Mouse (Mus musculus) lung, postnatal 0 days (tissue): Measurements from ENCODE around the gene Teddm2. TPM values are rescaled to one million over a fixed set of nuclear protein-coding genes. Genes with fewer than 3 reads are reported as not detected.
A peak's percentile ranks its signal among the peaks of the same experiment; 100 is the strongest.

Source experiments
- ATAC-seq: fragments of 200-750 bp; cut with Nextera tagmentation; 2 replicates; pipeline ENCODE4 v1.8.0; 2017; ENCODE audit warnings: moderate library complexity
- DNase-seq: peaks from one replicate; pipeline ENCODE4 v3.0.0-alpha.2; 2016; ENCODE audit warnings: low spot score
- H3K27ac ChIP-seq: fragments of 300-500 bp; sonication (generic); 2 replicates; pipeline ENCODE4 v1.5.1; 2014; ENCODE audit warnings: antibody characterized with exemption, mild to moderate bottlenecking, low read length, mixed read lengths
- H3K27me3 ChIP-seq: fragments of 300-500 bp; sonication (generic); replicated peaks from 2 replicates; pipeline ENCODE4 v1.6.1; 2014; ENCODE audit warnings: low read length, mixed read lengths; ENCODE audit not compliant: insufficient read depth
- H3K36me3 ChIP-seq: fragments of 300-500 bp; sonication (generic); 2 replicates; pipeline ENCODE4 v1.6.1; 2014; ENCODE audit warnings: low read length, mixed read lengths; ENCODE audit not compliant: insufficient read depth
- H3K4me1 ChIP-seq: fragments of 300-500 bp; sonication (generic); 2 replicates; pipeline ENCODE4 v1.6.1; 2014; ENCODE audit warnings: antibody characterized with exemption, low read depth, low read length, mixed read lengths; ENCODE audit not compliant: insufficient read depth
- H3K4me2 ChIP-seq: fragments of 300-500 bp; sonication (generic); replicated peaks from 2 replicates; pipeline ENCODE4 v1.6.1; 2014; ENCODE audit warnings: low read depth, mild to moderate bottlenecking, low read length, moderate library complexity, mixed read lengths
- H3K4me3 ChIP-seq: fragments of 300-500 bp; sonication (generic); 2 replicates; pipeline ENCODE4 v1.5.1; 2014; ENCODE audit warnings: low read depth, low read length
- H3K9ac ChIP-seq: fragments of 300-500 bp; sonication (generic); replicated peaks from 2 replicates; pipeline ENCODE4 v1.6.1; 2014; ENCODE audit warnings: low read depth, mild to moderate bottlenecking
- H3K9me3 ChIP-seq: fragments of 300-500 bp; sonication (generic); 2 replicates; pipeline ENCODE4 v1.6.1; 2016; ENCODE audit warnings: low read length, mixed read lengths
- CTCF ChIP-seq: IDR thresholded peaks from 2 replicates; pipeline ENCODE4 v1.5.1; 2016; ENCODE audit warnings: antibody characterized with exemption, mild to moderate bottlenecking
- EP300 ChIP-seq: IDR thresholded peaks from 2 replicates; pipeline ENCODE4 v1.6.1; 2016; ENCODE audit warnings: antibody characterized with exemption, mild to moderate bottlenecking, control low read depth
- WGBS: fragments of 180-500 bp; shearing (Covaris S2); extraction: QIAGEN DNeasy Blood & Tissue Kit; methylation state at CpG from one replicate; pipeline ENCODE4 v1.1.7; 2014; 5-methylcytosine and 5-hydroxymethylcytosine counted together
- polyA plus RNA-seq: library from polyadenylated mRNA; unstranded; fragments of >200 nt; fragmentation: Nextera tagmentation; extraction: Ambion mirVana; gene quantifications from 2 replicates; pipeline ENCODE4 v1.2.1, GENCODE M21; 2015

The Teddm2 gene
- polyA plus RNA-seq, 1 experiment from 2014 or later = 0.98 TPM

DNA sequence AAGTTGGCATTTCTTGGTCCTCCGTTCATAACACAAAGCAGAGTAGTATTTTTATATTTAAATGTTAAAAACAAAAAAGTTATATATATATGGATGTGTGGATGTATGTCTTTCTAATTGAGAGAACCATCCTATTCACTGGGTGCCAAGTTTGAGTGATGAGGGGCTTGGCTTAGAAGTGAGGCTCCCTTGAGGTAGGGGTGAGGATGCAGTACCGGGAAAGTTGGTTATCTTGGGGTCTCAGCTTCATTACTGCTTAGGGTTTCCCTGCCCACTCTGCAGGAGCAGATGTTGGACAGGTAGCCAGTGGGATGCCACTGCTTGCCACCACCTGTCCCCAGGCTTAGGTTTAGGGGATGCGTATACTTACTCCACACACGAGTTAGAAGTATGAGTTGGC lies 8.7 kb upstream of the Teddm2 start:
- Histone ChIP-seq H3K4me3 (no peak overlapping the region), H3K27me3 (no peaks in the 10 kb centered on the region), H3K36me3 (peaks cover 54% of the 10 kb centered on the region), H3K4me1 (no peaks in the 10 kb centered on the region), H3K9me3 (no peaks in the 10 kb centered on the region), H3K27ac (no peak overlapping the region), H3K9ac (no peak overlapping the region), H3K4me2 (no peak overlapping the region)
- DNase-seq = no peak
- no peak for ATAC-seq
- TF ChIP-seq CTCF (no peak), EP300 (no peak)
- 68% methylated on average over 4 of the region's 4 CpGs for WGBS

DNA sequence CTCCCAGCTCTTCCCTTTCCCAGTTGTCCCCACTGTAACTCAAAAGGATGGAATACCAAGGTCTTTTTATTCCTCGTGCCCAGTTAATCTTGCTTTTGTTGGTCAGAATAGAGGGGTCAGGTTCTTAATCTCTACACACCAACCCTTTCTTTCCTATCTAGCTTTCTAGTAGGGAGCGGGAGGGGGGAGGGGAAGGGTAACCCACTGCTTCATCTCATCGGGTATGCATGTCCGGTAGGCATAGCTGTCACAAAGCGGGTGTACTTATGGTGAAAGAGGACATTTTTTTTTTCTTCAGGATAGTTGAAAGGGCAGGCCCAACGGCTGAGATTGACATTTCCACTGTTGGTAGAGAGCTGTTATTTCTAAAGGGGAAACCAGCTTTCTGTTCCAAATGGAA lies 8.2 kb upstream of the Teddm2 start:
- H3K27ac ChIP-seq = no peak overlapping the region
- no peak overlapping the region for H3K9ac ChIP-seq
- H3K36me3 ChIP-seq = peaks cover 59% of the 10 kb centered on the region
- H3K4me1 ChIP-seq = peaks cover 4% of the 10 kb centered on the region; the same call in 1 of the 2 replicates
- WGBS = 80% methylated on average over 6 of the region's 6 CpGs
- ATAC-seq (no peak), DNase-seq (no peak)
- H3K9me3 ChIP-seq = no peaks in the 10 kb centered on the region
- no peaks in the 10 kb centered on the region for H3K27me3 ChIP-seq
- no peak overlapping the region for H3K4me2 ChIP-seq
- no peak overlapping the region for H3K4me3 ChIP-seq
- TF ChIP-seq EP300 = no peak
- TF ChIP-seq CTCF = no peak

DNA sequence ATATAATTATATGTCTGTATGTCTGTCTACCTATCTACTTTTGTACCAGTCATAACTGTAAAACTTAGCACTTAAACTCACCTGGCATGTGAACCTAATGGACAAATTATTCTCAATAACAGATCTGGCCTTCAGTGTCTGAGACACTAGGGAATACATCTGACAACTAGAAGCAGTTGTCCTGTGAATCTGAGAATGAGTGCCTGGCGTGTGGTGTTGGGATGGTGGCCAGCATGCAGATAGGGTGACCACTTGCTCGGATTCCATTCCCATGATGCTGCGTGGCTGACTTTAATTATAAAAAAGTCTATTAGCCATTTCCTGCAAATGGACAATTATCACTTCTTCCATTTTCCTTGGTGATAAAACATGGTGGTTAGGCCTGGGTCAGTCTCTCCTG lies 5.9 kb upstream of the Teddm2 start:
- no peak for ATAC-seq

DNA sequence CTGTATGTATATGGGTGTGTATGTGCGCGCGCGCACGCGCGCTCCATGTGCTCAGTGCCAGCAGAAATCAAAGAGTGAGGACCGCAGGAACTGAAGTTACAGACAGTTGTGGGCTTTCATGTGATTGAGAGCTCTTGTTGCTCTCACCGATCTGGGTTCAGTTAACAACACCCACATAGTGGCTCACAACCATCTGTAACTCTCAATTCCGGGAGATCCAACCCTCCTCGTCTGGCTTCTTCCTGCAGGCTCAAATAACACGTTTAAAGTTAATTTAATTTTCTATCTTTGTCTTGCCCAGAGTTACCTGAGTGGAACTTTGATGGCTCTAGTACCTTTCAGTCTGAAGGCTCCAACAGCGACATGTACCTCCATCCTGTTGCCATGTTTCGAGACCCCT lies 4.2 kb upstream of the Teddm2 start:
- no peak overlapping the region for H3K9ac ChIP-seq
- no peaks in the 10 kb centered on the region for H3K27me3 ChIP-seq
- H3K9me3 ChIP-seq = no peaks in the 10 kb centered on the region
- H3K4me2 ChIP-seq = no peak overlapping the region
- no peak for TF ChIP-seq EP300
- no peak for TF ChIP-seq CTCF
- peaks cover 55% of the 10 kb centered on the region for H3K36me3 ChIP-seq
- H3K4me1 ChIP-seq = peaks cover 6% of the 10 kb centered on the region; the same call in 1 of the 2 replicates
- H3K4me3 ChIP-seq = no peak overlapping the region
- 95% methylated on average over 14 of the region's 14 CpGs for WGBS
- ATAC-seq (no peak), DNase-seq (no peak)
- no peak overlapping the region for H3K27ac ChIP-seq

More for the DNA sequence above, 5.9 kb upstream of the Teddm2 start:
- H3K27me3 ChIP-seq = no peaks in the 10 kb centered on the region
- peaks cover 61% of the 10 kb centered on the region for H3K36me3 ChIP-seq
- no peak for DNase-seq
- H3K27ac ChIP-seq = no peak overlapping the region
- no peak for TF ChIP-seq CTCF
- TF ChIP-seq EP300 = no peak
- no peaks in the 10 kb centered on the region for H3K9me3 ChIP-seq
- H3K4me3 ChIP-seq = no peak overlapping the region
- peaks cover 6% of the 10 kb centered on the region; the same call in 1 of the 2 replicates for H3K4me1 ChIP-seq
- 90% methylated on average over 3 of the region's 3 CpGs for WGBS
- H3K9ac ChIP-seq = no peak overlapping the region
- H3K4me2 ChIP-seq = no peak overlapping the region

DNA sequence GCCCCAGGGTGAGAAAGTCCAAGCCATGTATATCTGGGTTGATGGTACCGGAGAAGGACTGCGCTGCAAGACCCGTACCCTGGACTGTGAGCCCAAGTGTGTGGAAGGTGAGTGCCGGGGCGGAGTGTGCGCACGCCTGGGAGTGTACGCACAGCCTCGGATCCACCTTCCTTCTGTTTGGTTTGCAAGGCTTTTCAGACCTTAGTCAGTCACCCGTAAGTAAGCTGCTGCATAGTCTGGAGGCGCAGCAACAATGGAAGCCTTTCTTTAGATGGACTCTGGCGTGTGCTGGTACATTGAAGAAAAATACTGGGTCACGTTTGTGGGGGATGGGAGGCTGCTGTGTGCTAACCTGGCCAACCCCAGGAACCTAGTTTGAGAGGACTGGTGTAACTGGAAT lies 3.0 kb upstream of the Teddm2 start:
- Histone ChIP-seq H3K9ac (no peak overlapping the region), H3K27ac (no peak overlapping the region), H3K4me1 (peaks cover 6% of the 10 kb centered on the region; the same call in 1 of the 2 replicates), H3K36me3 (peaks cover 47% of the 10 kb centered on the region), H3K4me3 (no peak overlapping the region), H3K27me3 (no peaks in the 10 kb centered on the region), H3K9me3 (no peaks in the 10 kb centered on the region), H3K4me2 (peak overlapping the region; percentile 72; the same call in 1 of the 2 replicates)
- ATAC-seq (no peak), DNase-seq (no peak)
- TF ChIP-seq EP300 (no peak), CTCF (no peak)
- 84% methylated on average over 13 of the region's 13 CpGs for WGBS

DNA sequence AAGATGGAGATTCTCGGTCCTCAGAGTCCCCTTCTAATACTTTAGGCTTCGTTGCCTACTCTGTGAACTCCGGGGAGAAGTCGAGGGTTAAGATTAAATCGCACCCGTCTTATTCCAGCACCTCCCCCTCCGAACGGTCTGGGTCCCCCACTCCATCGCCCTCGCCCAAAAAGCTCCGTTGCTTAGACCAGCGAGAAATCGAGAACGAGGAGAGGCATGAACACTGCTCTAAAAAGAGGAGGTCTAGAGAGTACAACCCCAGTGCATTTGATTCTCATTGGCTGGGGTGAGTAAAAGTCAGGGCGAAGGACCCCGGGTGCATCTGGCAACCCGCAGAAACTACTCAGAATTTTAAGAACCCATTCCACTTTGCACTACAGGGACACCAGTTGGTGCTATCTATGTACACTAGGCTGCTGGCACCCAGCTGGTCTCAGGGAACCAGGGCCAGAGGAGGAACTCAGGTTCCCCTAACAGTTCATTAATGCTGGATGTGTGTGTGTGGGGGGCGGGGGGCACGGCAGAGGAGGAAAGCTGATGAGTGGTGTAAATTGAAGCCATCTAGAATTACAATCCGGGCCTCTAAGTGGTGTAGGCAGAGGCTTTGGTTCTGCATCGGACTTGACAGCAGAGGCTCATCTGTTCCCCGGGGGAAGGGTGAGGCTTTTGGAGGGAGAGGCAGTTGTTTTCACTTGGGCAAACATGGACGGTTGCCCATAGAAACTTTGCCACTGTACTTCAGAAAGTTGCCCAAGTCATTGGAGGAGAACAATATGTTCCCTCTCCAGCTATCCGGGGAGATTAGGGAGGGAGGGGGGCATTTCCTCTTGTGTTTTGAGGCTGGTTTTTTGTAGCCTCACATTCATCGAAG lies 1.1 kb upstream of the Teddm2 start:
- H3K4me3 ChIP-seq = peak overlapping the region; percentile 99
- H3K4me2 ChIP-seq = peak overlapping the region; percentile 72
- TF ChIP-seq EP300 = peak; percentile 98
- TF ChIP-seq CTCF = no peak
- 2% methylated on average over 25 of the region's 25 CpGs for WGBS
- peaks cover 6% of the 10 kb centered on the region; the same call in 1 of the 2 replicates for H3K4me1 ChIP-seq
- no peaks in the 10 kb centered on the region for H3K27me3 ChIP-seq
- ATAC-seq (peak; percentile 36), DNase-seq (peak; percentile 93)
- H3K27ac ChIP-seq = peak overlapping the region; percentile 97
- no peaks in the 10 kb centered on the region for H3K9me3 ChIP-seq
- H3K9ac ChIP-seq = peak overlapping the region; percentile 97
- H3K36me3 ChIP-seq = peaks cover 28% of the 10 kb centered on the region
